Mouse (Mus musculus) liver, adult 2 months (tissue): ENCODE measurements around the gene Zdhhc22.
A peak's percentile ranks its signal among the peaks of the same experiment; 100 is the strongest.

Source experiments
- CTCF ChIP-seq: fragments of 200-500 bp; IDR thresholded peaks from 2 replicates; pipeline ENCODE4 v1.5.1; 2011; ENCODE audit warnings: low read depth, low read length, control low read depth
- POLR2A ChIP-seq: fragments of 200-500 bp; IDR thresholded peaks from 2 replicates; pipeline ENCODE4 v1.6.1; 2011; ENCODE audit warnings: low read length, control low read depth; ENCODE audit not compliant: insufficient read depth; ENCODE audit errors: extremely low read depth

- TF ChIP-seq CTCF (peak; percentile 29), POLR2A (no peak)
Observed at GRCm38 (mm10) chr12:86981180-86981579, 9.1 kb downstream of the Zdhhc22 start.
